Mouse (Mus musculus) embryo, embryonic 10 days (tissue): ENCODE data around the gene Gatad2a.
A peak's percentile ranks its signal among the peaks of the same experiment; 100 is the strongest.

Experiments used
- DNase-seq: peaks from one replicate; pipeline ENCODE4 v3.0.0-alpha.2; 2015; ENCODE audit warnings: low spot score

The Gatad2a gene

DNA sequence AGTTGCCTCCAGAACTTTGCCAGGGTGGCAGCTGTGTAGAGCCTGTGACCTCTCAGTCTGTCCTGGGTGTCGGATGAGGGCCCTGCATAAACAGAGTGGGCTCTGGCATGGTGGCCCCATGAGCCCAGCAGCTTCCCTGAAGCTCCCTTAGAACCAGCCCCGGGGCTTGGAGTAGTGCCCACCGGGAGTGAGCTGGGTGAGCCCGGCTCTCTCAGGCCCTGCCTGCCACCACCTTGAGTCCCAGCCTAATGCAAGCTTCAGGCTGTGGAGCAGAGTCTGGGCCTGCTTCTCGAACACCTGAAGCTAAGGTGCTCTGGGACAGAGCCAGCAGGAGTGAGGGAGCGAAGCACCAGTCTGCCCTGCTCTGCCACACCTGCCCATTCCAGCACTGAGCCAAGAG lies 125.3 kb downstream of the Gatad2a start:
- DNase-seq, result no peak

DNA sequence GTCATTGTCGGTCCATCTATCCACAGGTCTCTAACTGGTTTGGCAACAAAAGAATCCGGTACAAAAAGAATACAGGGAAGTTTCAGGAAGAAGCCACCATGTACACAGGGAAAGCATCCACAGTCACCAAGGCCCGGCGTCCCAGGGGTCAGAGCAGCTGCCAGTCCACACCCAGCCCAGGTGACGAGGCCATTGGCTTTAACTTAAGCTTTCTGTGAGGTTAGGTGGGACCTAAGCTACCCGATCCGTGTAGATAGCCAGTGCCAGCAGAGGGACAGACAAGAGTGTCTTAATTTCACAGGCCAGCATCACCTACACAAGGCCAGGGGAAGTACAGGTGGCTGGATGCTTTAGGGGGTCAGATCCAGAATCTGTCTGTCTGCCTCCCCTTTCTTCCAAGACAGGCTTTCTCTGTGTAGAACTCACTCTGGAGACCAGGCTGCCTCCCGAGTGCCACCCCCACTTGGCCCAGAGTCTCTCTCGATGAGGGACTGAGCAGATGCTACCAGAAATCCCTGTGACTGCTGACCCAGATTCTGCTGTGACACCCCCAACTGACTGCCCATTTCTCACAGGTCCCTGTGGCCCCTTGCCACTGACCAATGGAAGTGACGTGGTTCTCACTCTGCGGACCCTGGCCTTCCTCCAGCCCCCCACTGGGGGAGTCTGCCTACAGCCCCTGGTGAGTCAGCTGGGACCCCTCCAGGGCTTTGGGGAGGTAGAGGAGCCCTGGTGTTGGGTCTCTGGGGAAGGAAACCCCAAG lies 126.0 kb downstream of the Gatad2a start:
- DNase-seq, result no peak

GRCm38 (mm10) chr8:69867696-69868326 lies 128.4 kb downstream of the Gatad2a start:
- DNase-seq, result no peak

GRCm38 (mm10) chr8:69864180-69864579 lies 132.0 kb downstream of the Gatad2a start:
- DNase-seq, result no peak

DNA sequence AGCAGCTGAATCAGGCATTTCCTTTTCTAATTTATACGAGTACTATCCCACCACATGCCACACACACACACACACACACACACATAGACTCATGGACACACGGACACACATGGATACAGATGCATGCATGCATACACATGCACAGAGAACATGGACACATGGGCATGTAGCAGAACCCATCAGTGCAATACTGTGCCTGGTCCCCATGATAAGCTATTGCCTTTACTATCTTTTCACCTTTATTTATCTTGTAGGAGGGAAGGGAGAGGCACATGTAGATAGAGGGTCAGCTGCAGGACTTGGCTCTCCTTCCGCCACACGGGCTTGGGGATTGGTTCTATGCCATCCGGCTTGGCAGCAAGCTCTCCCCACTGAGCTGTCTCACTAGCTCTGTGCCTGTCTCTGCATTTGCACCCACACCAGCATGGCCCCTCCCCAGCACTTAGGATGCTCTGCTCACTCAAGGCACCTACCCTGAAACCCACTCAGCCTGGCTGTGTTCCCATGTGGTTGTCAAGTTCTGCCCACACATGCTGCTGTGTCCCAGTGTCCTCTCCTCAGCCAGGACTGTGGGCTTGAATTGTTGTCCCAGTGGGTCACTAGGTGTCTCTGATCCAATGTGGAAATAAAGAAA lies 132.7 kb downstream of the Gatad2a start:
- DNase-seq, result no peak

DNA sequence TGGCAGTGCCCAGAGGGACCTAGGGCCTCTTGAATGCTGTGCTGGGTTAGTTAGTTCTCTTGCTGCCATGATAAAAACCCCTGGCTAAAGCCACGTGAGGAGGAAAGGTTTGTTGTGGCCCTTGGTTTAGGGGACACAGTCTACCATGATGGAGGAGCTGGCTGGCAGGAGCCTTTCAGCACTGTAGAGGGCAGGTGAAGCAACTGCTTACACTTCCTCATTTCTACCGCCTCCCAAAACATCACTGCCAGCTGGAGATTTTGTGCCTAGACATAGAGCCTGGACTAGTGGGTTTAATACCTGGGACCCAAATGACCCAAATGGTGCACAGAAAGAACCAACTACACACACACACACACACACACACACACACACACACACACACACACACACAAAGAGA lies 134.9 kb downstream of the Gatad2a start:
- no peak for DNase-seq

DNA sequence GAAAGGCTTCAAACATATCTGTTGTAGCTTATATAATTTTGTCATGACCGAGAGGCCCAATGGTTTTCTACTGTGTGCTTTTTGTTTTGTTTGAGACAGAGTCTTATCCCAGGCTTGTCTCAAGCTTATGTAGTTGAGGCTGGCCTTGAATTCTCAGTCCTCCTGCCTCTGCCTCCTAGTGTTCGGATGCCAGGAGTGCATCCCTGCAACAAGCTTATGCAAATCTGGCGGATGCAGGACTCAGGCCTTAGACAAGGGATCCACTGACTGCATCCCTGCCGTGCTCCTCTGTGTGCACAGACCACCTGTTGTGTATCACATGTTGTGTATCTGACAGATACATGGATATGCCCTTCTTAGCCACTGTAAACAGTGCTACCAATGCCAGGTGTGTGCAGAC lies 135.4 kb downstream of the Gatad2a start:
- peak; percentile 45 for DNase-seq
